Mouse (Mus musculus): ENCODE results near the gene Ttn. TPM values are rescaled to one million over a fixed set of nuclear protein-coding genes. Genes with fewer than 3 reads are reported as not detected.
"Not testable (repeated sequence)": the region's sequence is repeated elsewhere in the genome, so short reads cannot be mapped to it uniquely, and the experiment has no call there.

The Ttn gene
- under 0.01 to 0.38 TPM (median 0.19 TPM) in 3 replicates for total RNA-seq (2017)

- no peak for ATAC-seq (replicated peaks; ENCODE audit: insufficient number of reproducible peaks, low FRiP score, low TSS enrichment, poor library complexity, severe bottlenecking)
These were observed at the start of gene Ttn for GRCm38 (mm10) chr2:76982391-76983145. Gene Ttn (minus strand): TSS chr2:76982547.

GRCm38 (mm10) chr2:77020649-77021048 is 38.3 kb upstream of the Ttn start:
- no peak for ATAC-seq (replicated peaks; ENCODE audit: insufficient number of reproducible peaks, low FRiP score, low TSS enrichment, poor library complexity, severe bottlenecking)

- no peak for ATAC-seq (replicated peaks; ENCODE audit: insufficient number of reproducible peaks, low FRiP score, low TSS enrichment, poor library complexity, severe bottlenecking)
These were observed 35.4 kb upstream of the Ttn start for GRCm38 (mm10) chr2:77017735-77018134.

- not testable (repeated sequence) for ATAC-seq (replicated peaks; ENCODE audit: insufficient number of reproducible peaks, low FRiP score, low TSS enrichment, poor library complexity, severe bottlenecking)
These were observed 31.1 kb upstream of the Ttn start for GRCm38 (mm10) chr2:77013449-77013848.

- ATAC-seq (replicated peaks; ENCODE audit: insufficient number of reproducible peaks, low FRiP score, low TSS enrichment, poor library complexity, severe bottlenecking), result no peak
These were observed 29.6 kb upstream of the Ttn start for GRCm38 (mm10) chr2:77011981-77012380.

- no peak for ATAC-seq (replicated peaks; ENCODE audit: insufficient number of reproducible peaks, low FRiP score, low TSS enrichment, poor library complexity, severe bottlenecking)
These were observed 24.7 kb upstream of the Ttn start for GRCm38 (mm10) chr2:77007015-77007414.

- no peak for ATAC-seq (replicated peaks; ENCODE audit: insufficient number of reproducible peaks, low FRiP score, low TSS enrichment, poor library complexity, severe bottlenecking)
These were observed 20.8 kb upstream of the Ttn start for GRCm38 (mm10) chr2:77003148-77003547.

- no peak for ATAC-seq (replicated peaks; ENCODE audit: insufficient number of reproducible peaks, low FRiP score, low TSS enrichment, poor library complexity, severe bottlenecking)
These were observed 16.0 kb upstream of the Ttn start for GRCm38 (mm10) chr2:76998351-76998750.

- ATAC-seq (replicated peaks; ENCODE audit: insufficient number of reproducible peaks, low FRiP score, low TSS enrichment, poor library complexity, severe bottlenecking), result no peak
These were observed 10.3 kb upstream of the Ttn start for GRCm38 (mm10) chr2:76992493-76993201.

GRCm38 (mm10) chr2:76987317-76987716 is 5.0 kb upstream of the Ttn start:
- no peak for ATAC-seq (replicated peaks; ENCODE audit: insufficient number of reproducible peaks, low FRiP score, low TSS enrichment, poor library complexity, severe bottlenecking)

GRCm38 (mm10) chr2:76984384-76984783 is 2.0 kb upstream of the Ttn start:
- no peak for ATAC-seq (replicated peaks; ENCODE audit: insufficient number of reproducible peaks, low FRiP score, low TSS enrichment, poor library complexity, severe bottlenecking)

- ATAC-seq (replicated peaks; ENCODE audit: insufficient number of reproducible peaks, low FRiP score, low TSS enrichment, poor library complexity, severe bottlenecking), result no peak
These were observed 1.3 kb upstream of the Ttn start for GRCm38 (mm10) chr2:76983601-76984000.

GRCm38 (mm10) chr2:76981717-76982116 is 630 bp downstream of the Ttn start:
- no peak for ATAC-seq (replicated peaks; ENCODE audit: insufficient number of reproducible peaks, low FRiP score, low TSS enrichment, poor library complexity, severe bottlenecking)

GRCm38 (mm10) chr2:76980146-76980545 is 2.2 kb downstream of the Ttn start:
- ATAC-seq (replicated peaks; ENCODE audit: insufficient number of reproducible peaks, low FRiP score, low TSS enrichment, poor library complexity, severe bottlenecking), result no peak

- no peak for ATAC-seq (replicated peaks; ENCODE audit: insufficient number of reproducible peaks, low FRiP score, low TSS enrichment, poor library complexity, severe bottlenecking)
These were observed 4.7 kb downstream of the Ttn start for GRCm38 (mm10) chr2:76977650-76978049.

GRCm38 (mm10) chr2:76972051-76972450 is 10.3 kb downstream of the Ttn start:
- ATAC-seq (replicated peaks; ENCODE audit: insufficient number of reproducible peaks, low FRiP score, low TSS enrichment, poor library complexity, severe bottlenecking), result no peak

GRCm38 (mm10) chr2:76971069-76971468 is 11.3 kb downstream of the Ttn start:
- no peak for ATAC-seq (replicated peaks; ENCODE audit: insufficient number of reproducible peaks, low FRiP score, low TSS enrichment, poor library complexity, severe bottlenecking)

- ATAC-seq (replicated peaks; ENCODE audit: insufficient number of reproducible peaks, low FRiP score, low TSS enrichment, poor library complexity, severe bottlenecking), result no peak
These were observed 11.7 kb downstream of the Ttn start for GRCm38 (mm10) chr2:76970669-76971068.

- no peak for ATAC-seq (replicated peaks; ENCODE audit: insufficient number of reproducible peaks, low FRiP score, low TSS enrichment, poor library complexity, severe bottlenecking)
These were observed 12.1 kb downstream of the Ttn start for GRCm38 (mm10) chr2:76970204-76970603.

- no peak for ATAC-seq (replicated peaks; ENCODE audit: insufficient number of reproducible peaks, low FRiP score, low TSS enrichment, poor library complexity, severe bottlenecking)
These were observed 12.7 kb downstream of the Ttn start for GRCm38 (mm10) chr2:76969637-76970036.
